Mouse (Mus musculus) fat pad, adult 2 months (tissue): ENCODE data around the gene Agxt.
A peak's percentile ranks its signal among the peaks of the same experiment; 100 is the strongest.

ENCODE experiments used
- DNase-seq: peaks from one replicate; pipeline ENCODE4 v3.0.0-alpha.2; 2011; ENCODE audit warnings: low read depth, low spot score; ENCODE audit errors: extremely low read depth

The Agxt gene

DNA sequence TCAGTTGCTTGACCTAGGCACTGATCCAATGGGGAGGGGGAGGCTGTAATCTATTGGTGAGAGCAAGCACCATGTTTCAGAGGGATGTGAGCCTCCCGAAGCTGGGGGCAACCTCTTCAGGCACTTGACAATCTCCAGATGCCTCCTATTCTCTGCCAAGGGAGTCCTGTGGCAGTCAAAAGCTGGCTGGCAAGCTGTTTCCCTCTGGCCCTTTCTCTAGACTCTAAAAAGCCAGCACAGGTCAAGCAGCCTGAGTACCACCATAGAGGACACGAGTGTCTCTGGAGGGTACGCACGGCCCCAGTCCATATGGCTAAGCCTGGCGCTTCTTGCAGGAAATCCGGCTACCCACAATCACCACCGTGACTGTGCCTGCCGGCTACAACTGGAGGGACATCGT is 9.1 kb downstream of the Agxt start:
- no peak for DNase-seq

DNA sequence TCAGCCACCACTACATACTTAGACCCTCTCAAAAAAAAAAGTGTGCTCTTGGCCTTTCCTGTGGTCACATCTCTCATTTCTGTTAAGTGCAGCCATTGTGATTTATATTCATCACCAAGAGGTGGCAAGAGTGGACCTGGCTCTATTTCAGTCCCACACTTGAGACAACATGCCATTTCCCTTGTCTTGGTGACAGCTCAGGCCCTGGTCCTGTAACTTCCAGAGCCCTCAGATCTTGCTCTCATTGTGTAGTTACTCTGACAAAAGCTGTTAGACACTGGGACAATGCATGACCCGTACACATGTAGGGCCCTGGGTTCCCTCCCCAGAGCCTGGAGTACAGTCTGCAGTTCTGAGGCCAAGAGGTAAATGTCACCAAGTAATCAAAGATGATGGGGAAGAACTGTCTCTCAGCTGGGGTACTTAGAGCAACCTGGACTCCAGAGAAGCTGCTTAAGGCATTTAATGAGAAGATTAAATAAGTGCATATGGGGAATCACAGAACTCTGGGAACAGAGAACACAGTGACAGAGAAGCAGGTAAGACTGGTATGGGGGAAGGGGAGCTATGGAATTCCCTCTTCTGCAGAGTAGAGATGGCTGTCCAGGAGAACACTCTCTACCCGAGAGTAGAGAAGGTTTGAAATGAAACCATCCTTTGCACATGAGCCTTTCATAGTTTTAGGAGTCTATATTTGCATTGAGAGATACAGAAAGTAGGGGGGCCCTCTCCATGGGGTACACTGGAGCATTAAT is 16.0 kb downstream of the Agxt start:
- no peak for DNase-seq

DNA sequence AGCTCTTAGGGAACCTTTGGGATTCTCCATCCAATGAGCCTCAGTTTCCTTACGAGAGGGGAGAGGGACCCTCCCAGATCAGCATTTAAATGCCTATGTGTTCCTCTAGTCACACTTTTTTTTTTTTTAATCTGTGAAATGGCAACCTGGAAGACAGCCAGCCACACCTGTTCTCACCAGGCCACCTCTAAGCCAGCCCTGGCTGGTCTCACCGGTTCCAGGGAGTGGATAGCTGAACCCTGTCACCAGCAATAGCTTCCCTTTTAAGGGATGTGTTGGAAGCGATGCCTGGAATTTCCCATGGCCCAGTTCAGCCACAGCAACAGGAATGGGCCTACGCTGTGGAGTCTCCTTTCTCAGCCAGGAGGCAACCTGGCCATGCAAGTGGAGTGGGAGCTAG is 22.5 kb downstream of the Agxt start:
- DNase-seq = no peak

DNA sequence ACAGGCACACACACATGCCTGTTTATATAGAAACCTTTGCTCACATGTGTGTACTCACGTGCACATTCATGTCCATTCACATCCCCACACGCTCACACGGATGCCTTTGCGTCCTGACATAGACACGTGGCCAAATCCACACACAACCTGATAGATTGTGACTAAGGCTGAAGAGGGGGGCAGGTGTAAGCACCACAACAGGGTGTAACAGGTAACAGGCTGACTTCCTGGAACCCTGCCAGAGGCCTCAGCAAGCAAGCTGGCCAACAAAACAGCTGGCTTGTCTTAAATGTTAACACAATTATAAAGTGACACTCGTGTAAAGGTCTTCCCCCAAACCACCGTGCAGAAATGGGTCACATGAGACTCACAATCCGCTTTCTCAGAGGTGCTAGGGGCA is 23.9 kb downstream of the Agxt start:
- no peak for DNase-seq

DNA sequence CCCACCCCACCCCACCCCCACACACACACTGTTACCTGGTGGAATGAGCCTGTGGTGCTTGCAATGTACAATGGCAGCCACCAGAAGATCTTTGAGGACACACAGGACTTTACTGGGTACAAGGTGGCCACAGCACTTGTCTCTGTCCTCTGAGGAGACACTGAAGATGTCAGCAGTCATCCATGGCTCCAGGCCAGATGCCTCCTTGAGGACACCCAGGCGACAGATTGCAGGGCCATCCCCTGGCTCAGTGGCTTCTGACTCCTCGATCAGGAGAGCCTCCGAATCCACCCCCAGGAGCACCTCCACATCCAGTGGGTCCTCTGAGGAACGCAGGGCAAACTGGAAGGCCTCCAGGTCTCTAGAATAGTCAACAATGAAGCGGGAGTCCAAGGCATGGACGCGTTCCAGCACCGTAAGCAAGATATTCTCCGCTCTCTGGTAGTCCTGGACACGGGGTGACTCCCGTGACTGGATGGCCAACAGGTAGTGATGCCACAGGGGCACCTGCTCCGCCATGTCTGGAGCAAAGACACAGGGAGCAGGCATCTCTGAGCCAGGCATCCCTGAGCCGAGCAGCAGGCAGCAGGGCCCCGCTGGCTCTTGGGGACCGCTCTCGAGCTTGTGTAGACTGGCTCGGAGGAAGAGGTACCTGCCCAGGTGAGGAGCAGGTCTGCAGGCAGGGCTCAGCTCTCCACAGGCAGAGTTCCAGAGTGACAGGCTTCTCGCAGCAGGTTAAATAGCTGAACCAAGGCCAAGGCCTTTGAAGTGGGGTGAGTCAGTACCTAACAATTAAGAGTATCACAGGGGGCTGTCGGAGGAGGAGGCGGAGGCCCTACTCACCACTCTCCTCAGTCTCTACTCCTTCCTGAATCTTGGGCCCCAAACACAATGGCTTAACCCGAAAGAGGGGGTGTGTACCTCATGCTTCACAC is 24.8 kb downstream of the Agxt start:
- DNase-seq = no peak

DNA sequence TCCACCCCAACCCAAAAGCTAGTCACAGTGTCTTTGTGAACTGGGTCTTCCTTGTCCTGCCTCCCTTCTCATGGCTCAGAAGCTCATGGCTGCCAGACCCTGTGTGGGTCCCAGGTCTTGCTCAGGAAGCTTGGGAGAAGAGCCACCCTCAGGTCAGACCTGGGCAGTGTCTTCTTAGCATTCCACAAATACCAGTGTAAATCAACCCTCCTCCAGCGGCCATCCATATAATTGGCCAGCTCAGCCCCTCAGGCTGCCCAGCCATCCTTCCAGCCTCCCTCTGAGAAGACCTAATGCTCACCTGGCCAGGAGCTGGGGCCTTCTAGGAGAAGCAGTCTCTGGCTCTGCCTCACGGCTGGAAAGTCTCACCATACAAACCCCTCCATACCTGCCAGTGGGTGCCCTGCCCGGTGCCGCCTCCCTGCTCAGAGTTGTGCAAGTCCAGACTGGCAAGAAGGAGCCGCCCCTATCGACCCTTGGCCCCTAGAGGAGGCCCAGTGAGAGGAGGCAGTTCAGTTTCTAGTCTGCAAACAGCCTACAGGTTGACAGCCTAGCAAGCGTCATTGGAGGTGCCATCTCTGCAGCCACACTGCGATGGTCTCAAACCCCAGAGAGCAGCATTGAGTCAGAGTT is 25.6 kb downstream of the Agxt start, which contains the start of gene 2310007B03Rik:
Gene 2310007B03Rik, minus strand, starts transcription at position 448 of the 633 bp plus-strand sequence.
- no peak for DNase-seq

DNA sequence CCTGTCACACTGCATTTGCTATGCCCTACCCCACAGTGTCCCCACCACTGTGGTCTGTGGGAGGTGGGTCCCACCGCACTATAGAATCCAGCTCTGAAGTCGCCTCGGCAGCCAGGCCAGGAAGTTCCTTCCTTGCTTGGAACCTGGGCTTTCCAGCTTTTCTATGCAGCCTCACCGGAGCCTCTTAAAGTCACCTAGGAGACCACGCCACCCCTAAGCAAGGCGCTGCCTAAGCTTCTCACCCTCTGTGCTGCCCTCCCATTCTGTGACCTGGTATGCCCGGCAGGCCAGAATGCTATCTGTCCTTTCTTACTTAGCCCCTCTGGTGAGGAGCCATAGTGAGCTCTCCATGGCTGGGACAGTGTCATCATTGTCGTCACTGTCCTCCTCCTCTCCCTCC is 26.3 kb downstream of the Agxt start:
- no peak for DNase-seq

DNA sequence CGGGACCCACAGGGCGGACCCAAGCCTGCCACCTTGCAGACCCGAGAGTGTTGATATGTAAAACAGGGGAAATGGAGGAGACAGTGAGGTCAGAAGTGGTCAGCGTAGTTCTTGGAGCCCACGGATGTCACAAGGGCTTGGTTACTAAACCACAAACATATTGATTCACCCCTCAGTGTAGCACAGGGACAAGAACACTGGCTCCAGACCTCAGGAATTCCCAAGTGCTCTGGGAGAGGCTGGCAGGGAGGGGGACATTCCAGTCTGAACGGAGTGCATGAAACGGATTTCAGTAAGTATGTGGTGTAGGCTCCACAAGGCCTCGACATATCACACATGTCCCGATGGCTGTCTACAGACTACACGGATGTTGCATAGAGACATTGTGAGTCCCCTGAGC is 26.9 kb downstream of the Agxt start:
- no peak for DNase-seq

DNA sequence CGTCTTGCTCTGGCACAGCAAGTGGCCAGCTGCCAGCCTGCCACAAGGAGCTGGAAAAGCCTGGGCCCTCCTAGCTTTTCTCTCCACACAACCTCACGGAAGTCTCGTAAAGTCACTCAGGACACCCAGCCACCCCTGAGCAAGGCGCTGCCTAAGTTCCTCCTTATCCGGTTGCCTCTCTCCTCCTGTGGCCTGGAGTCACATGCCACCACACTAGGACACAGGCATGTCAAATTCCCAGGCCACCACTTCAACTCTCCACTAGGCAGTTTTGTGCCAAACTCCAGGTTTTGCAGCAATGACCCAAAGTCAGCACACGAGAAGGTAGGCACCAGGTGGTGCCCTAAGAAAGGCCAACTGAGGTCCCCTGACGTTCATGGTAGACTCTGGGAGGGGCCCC is 27.5 kb downstream of the Agxt start:
- no peak for DNase-seq

DNA sequence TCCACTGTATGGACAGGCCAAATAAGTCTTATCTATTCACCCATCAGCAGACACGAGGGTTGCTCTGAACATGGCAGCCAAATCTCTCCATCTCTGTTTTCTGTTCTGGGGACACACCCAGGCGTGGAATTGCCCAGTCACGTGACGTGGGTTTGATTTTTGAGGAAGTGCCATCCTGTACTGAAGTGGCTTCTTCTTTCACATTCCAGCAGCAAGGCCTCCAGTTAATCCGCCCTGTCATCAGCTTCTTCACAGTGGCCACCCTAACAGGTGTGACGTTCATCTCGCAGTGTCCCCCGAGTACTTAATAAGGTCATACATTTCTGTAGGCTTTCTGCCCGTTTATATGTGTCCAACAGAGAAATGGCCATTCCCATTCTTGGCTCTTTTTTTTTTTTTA is 30.4 kb downstream of the Agxt start:
- DNase-seq = no peak

DNA sequence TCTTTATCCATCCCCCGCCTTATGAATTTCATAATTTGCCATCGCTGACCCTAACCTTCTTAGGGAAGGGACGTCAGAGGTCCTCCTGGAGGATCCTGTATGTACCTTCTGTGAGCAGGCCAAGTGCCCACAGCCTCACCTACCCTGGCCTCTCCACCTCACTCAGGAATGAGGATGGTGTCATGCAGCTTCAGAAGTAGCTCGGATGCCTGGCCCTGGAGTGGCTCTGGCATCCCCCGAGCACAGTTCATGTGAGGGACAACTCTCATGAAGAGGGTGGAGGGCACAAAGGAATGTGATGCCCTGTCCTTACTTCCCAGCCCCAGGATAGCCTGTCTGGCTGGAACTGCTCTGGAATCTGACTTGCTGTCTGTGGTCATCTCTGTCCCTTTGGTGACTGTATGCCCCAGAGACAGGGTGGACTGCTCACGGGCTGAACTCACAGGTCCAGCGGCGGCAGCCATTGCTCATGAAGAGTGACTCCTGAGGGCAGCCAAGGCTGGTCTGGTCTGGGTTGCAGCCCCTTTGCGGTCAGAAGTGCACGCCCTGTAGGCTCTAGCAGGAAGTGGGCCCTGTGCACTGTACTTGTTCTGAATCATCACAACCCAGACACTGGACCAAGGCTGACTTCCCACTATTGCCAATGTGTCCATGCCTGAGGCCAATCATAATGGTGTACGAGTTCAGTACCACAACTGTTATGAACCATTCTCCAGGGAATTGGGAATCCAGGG is 31.5 kb downstream of the Agxt start:
- no peak for DNase-seq

DNA sequence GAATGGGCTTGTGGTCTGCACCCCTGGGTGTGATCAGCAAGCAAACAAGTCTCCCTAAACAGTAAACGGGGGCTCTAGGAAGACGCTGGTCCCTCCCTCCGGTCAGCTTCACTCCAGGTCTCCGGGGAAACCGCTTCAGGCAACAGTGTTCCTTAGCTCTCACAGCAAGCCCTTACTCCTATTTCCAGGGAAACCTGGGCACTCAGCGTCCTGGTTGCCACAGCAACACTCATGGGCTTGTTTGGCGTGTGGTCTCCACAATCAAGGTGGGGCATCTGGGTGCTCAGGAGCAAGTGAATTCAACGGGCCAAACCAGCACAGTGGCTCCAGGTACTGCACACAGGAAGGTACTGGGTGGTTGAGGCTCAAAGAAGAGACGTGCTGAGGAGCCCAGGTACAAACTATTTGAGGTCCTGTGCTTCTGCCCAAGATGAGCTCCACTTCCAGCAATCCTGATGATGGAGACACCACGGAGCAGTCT is 33.3 kb downstream of the Agxt start, which contains the start of gene Crocc2:
Gene Crocc2, plus strand, starts transcription at position 431 of the 481 bp plus-strand sequence.
- no peak for DNase-seq

DNA sequence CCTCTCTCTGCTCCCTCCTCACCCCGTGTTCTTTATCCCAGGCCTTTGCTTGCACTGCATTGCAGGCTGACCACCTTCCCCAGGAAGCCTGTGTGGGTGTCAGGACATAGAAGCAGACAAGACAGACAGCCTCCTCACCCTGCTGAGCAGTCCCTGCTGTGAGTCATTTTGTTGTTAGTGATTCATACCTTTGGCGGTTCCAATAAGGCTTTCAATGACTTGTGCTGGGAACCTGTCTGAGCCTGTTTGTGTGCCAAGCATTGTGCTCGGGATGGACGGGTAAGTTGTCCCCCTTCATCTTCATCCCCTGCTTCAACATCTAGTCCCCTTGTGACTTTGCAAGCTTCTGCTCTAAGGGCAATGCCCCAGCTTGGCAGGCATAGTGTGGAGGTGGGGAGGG is 38.6 kb downstream of the Agxt start:
- peak; percentile 23 for DNase-seq

DNA sequence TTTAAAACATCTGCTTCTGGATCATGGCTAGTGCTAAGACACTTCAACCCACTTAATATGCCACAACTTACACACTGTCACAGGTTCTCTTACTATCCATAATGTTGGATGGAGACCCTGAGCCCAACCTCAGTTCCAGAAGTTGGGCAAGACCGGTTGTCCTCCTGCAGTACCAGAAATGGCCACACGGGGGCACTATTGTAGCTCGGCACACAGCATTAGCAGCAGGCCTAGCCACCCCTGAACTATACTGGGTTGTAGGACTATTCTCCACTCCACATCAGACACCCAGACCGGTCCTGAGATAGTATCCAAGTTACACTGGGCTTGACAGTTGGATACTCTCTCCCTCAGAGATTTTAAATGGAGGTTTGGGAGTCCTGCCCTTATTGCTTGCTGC is 39.4 kb downstream of the Agxt start:
- no peak for DNase-seq

DNA sequence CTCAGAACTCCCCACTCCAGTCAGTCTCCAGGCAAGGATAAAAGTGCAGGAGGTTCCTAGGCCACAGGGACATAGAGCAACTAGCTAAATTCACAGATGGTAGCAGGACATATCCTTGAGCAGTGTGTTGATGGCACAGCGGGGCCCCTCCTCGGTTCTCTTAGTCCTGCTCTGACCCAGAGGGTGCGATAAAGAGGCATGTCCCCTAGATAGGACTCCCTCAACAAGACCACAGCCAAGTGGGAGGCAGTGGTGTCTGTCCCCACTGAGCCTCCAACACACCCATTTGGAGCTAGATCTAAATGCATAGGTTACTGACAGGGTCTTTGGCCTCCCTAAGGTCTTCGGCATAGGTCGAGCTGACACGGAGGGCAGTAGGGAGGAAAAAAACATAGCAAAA is 40.8 kb downstream of the Agxt start:
- no peak for DNase-seq

DNA sequence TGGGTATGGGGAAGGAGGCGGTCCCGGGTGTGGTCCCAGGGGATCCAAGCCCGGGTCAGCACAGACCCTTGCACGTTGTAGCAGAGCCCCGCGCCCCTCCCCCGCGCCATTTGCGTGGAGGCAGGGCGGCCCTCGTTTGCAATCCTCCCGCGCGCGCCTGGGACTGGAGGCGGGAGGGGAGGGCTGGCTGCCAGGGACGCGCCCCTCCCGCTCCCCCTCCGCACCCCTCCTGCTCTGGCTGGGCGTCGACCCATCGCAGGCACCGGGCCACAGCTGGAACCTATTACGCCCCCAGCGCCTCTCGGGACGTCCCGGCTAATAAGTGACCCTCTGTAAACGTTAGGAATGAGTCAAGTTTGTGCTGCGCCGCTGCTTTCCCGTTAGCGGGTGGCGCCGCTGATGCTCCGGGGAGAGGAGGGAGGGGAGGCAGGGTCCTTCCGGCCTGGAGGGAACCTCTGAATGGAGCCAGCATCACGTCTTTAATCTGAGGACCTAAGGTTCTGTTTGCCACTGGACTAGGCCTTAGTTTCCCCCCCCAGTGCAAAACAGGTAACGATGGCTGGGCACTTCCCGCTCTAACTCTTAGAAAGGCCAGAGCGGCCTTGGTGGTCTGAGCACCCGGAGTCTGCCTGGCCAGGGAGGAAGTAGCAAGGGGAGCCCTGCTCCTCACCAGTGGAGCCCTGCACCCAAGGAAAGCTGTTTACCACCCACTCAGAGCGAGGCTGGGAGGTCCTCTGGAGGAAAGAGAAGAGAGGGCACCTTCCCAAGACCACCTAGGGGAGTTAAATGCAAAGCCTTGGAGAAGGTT is 41.7 kb downstream of the Agxt start:
- no peak for DNase-seq

DNA sequence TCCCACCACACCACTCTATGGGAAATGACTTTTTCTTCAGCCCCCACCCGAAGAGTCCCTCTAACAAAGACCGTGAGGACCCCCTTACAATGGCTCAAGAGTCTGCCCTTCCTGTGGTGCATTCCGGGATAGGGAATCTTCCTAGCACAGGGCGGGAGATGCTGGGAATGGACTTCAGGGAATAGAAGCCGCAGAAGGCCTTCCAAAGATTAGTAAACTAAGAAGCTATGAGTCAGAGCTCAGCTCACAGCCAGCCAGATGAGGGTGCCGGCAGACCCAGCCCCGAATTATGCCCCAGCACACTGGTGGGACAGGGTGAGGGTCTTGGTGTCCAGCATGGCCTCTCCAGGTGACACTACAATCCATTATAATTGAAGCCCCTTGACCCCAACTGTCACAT is 47.2 kb downstream of the Agxt start:
- DNase-seq = no peak

DNA sequence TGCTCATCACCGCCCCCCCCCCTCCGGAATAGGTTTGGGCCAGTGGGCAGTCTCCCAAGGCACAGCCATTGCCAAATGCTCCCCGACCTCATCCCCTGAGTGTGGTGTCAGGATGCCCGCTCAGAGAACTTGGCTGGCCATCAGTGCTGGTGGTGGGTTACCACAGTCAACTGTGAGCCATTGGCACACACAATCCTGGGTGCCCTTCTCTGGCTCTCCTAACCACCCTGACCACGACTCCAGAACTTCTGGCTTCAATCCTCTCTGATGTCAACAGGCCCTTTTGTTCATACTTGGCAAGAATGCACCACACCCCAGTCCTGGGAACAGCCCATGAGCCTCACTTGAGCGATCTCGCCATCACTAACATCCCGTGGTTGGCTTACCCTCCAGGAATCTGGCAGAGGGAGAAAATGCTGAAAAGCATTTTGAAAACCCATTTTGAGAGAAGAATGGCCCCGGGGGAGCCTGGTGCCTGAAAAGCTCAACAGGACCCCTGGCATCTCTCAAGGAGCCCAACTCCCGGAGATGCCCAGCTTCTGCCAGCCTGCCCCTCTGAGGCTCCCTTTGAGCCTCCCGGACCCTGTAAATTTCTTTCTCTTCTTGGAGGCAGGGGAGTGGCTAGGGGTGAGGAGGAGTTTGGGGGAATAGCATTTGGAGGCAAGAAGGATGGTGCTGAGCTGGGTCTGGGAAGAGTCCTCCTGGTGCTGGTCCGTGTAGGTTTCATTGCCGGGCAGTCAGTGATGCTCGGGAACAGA is 49.2 kb downstream of the Agxt start:
- DNase-seq = no peak

DNA sequence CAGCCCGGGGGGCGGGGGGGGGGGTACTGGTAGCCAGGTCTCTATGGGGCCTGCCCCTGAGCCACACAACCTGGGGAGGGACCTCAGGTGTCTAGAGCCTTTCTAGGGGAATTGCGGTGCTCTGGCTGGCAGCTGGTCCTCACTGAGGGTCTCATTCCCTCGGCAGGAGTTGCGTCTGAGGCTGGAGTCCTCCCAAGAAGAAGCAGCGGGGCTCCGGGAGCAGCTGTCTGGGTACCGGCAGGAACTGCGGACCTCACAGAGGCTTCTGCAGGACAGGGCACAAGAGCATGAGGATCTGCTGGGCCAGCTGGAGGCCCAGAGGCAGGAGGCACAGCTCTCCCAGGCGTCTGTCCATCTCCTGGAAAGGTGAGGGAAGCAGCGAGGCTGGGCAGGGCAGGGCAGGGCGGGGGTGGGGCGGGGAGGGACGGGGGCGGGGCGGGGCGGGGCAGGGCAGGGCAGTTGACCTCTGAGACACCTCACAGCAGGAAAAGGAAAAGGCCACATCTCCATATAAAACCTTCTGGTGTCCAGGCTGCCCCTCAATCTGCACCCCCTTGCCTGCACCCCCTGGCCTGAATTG is 55.8 kb downstream of the Agxt start:
- DNase-seq = no peak
